Mouse (Mus musculus): ENCODE results near the gene Gfod2. TPM values are rescaled to one million over a fixed set of nuclear protein-coding genes. Genes with fewer than 3 reads are reported as not detected.

The Gfod2 gene
- polyA plus RNA-seq, 1 experiment from 2014 or later = 19.2 TPM

- no peaks in the 10 kb centered on the region for H3K4me1 ChIP-seq (replicated peaks; ENCODE audit: insufficient read depth, low read length)
- peak; percentile 75 for ATAC-seq (replicated peaks; ENCODE audit: low FRiP score, low read depth)
- H3K4me2 ChIP-seq (ENCODE audit: low read length) = peak within 1 kb of the TSS; percentile 56
- H3K9me3 ChIP-seq (replicated peaks; ENCODE audit: low read length) = no peaks in the 10 kb centered on the region
- DNase-seq (ENCODE audit: low spot score) = peak; percentile 58
- no peak within 1 kb of the TSS; the same call in 1 of the 2 replicates for H3K4me3 ChIP-seq (replicated peaks; ENCODE audit: low read depth, low read length)
- H3K36me3 ChIP-seq (ENCODE audit: insufficient read depth, low read length) = peaks cover 19% of the 10 kb centered on the region
- no peak within 1 kb of the TSS for H3K27ac ChIP-seq
- TF ChIP-seq CTCF (IDR thresholded peaks at IDR 0.05; ENCODE audit: low read depth) = peak; percentile 81
- no peaks in the 10 kb centered on the region for H3K27me3 ChIP-seq (ENCODE audit: insufficient read depth, low read length)
- 4% methylated on average over 26 of the region's 26 CpGs for WGBS
- peak within 1 kb of the TSS; percentile 42; the same call in 1 of the 2 replicates for H3K9ac ChIP-seq (ENCODE audit: low read depth, low read length)
Measured at GRCm38 (mm10) chr8:105685796-105686308, 72.6 kb downstream of the Gfod2 start, which contains the start of gene Carmil2. TSS of gene Carmil2 (plus strand) at chr8:105686274.

GRCm38 (mm10) chr8:105685325-105685724 is 73.1 kb downstream of the Gfod2 start:
- Histone ChIP-seq H3K4me2 (ENCODE audit: low read length) (no peak overlapping the region), H3K27ac (no peak overlapping the region), H3K36me3 (ENCODE audit: insufficient read depth, low read length) (peaks cover 25% of the 10 kb centered on the region), H3K4me3 (replicated peaks; ENCODE audit: low read depth, low read length) (no peak overlapping the region), H3K9ac (ENCODE audit: low read depth, low read length) (no peak overlapping the region), H3K9me3 (replicated peaks; ENCODE audit: low read length) (no peaks in the 10 kb centered on the region), H3K4me1 (replicated peaks; ENCODE audit: insufficient read depth, low read length) (no peaks in the 10 kb centered on the region), H3K27me3 (ENCODE audit: insufficient read depth, low read length) (no peaks in the 10 kb centered on the region)
- no peak for DNase-seq (ENCODE audit: low spot score)
- ATAC-seq (replicated peaks; ENCODE audit: low FRiP score, low read depth) = no peak
- no peak for TF ChIP-seq CTCF (IDR thresholded peaks at IDR 0.05; ENCODE audit: low read depth)
- WGBS = 68% methylated on average over 7 of the region's 7 CpGs

GRCm38 (mm10) chr8:105677891-105678290 is 80.6 kb downstream of the Gfod2 start:
- Histone ChIP-seq H3K27ac (no peak overlapping the region), H3K9ac (ENCODE audit: low read depth, low read length) (no peak overlapping the region), H3K4me2 (ENCODE audit: low read length) (no peak overlapping the region), H3K36me3 (ENCODE audit: insufficient read depth, low read length) (peaks cover 68% of the 10 kb centered on the region), H3K4me1 (replicated peaks; ENCODE audit: insufficient read depth, low read length) (no peaks in the 10 kb centered on the region), H3K9me3 (replicated peaks; ENCODE audit: low read length) (no peaks in the 10 kb centered on the region), H3K27me3 (ENCODE audit: insufficient read depth, low read length) (no peaks in the 10 kb centered on the region), H3K4me3 (replicated peaks; ENCODE audit: low read depth, low read length) (no peak overlapping the region)
- 90% methylated on average over 1 of the region's 1 CpGs for WGBS
- peak; percentile 26 for DNase-seq (ENCODE audit: low spot score)
- no peak for ATAC-seq (replicated peaks; ENCODE audit: low FRiP score, low read depth)
- TF ChIP-seq CTCF (IDR thresholded peaks at IDR 0.05; ENCODE audit: low read depth) = peak; percentile 30; the same call in 1 of the 2 replicates

Other genes with a start within 250 kb of the Gfod2 start
- 42.4 and 44.8 TPM in 2 replicates for gene Hsd11b2, start 239.9 kb downstream of the Gfod2 start, polyA plus RNA-seq (2015; fragmentation: Nextera tagmentation; extraction: Ambion mirVana)
- gene Atp6v0d1, start 192.6 kb downstream of the Gfod2 start, polyA plus RNA-seq (2015; fragmentation: Nextera tagmentation; extraction: Ambion mirVana) = 112 and 122 TPM in 2 replicates
- gene Ripor1, start 153.4 kb downstream of the Gfod2 start, polyA plus RNA-seq (2015; fragmentation: Nextera tagmentation; extraction: Ambion mirVana) = 40.9 and 44.4 TPM in 2 replicates
- gene Ctcf, start 122.1 kb downstream of the Gfod2 start, polyA plus RNA-seq (2015; fragmentation: Nextera tagmentation; extraction: Ambion mirVana) = 85.5 and 89.4 TPM in 2 replicates
- gene Agrp, start 121.3 kb downstream of the Gfod2 start, polyA plus RNA-seq (2015; fragmentation: Nextera tagmentation; extraction: Ambion mirVana) = 0.61 and 1.2 TPM in 2 replicates
- gene Carmil2, start 72.4 kb downstream of the Gfod2 start, polyA plus RNA-seq (2015; fragmentation: Nextera tagmentation; extraction: Ambion mirVana) = 0.28 and 0.45 TPM in 2 replicates
- 51.2 and 53.4 TPM in 2 replicates for gene Acd, start 57.6 kb downstream of the Gfod2 start, polyA plus RNA-seq (2015; fragmentation: Nextera tagmentation; extraction: Ambion mirVana)
- 18.7 and 19.6 TPM in 2 replicates for gene Pard6a, start 57.5 kb downstream of the Gfod2 start, polyA plus RNA-seq (2015; fragmentation: Nextera tagmentation; extraction: Ambion mirVana)
- gene 4933405L10Rik, start 51.0 kb downstream of the Gfod2 start, polyA plus RNA-seq (2015; fragmentation: Nextera tagmentation; extraction: Ambion mirVana) = 0.11 TPM in 1 of 2 replicates, not detected in the other
- 14.6 and 17.8 TPM in 2 replicates for gene Enkd1, start 50.5 kb downstream of the Gfod2 start, polyA plus RNA-seq (2015; fragmentation: Nextera tagmentation; extraction: Ambion mirVana)
- 7.0 and 8.9 TPM in 2 replicates for gene Ranbp10, start 68.7 kb upstream of the Gfod2 start, polyA plus RNA-seq (2015; fragmentation: Nextera tagmentation; extraction: Ambion mirVana)
- 0.05 TPM in 1 of 2 replicates, not detected in the other for gene Tsnaxip1, start 69.1 kb upstream of the Gfod2 start, polyA plus RNA-seq (2015; fragmentation: Nextera tagmentation; extraction: Ambion mirVana)
- 23.4 and 24.9 TPM in 2 replicates for gene Cenpt, start 94.6 kb upstream of the Gfod2 start, polyA plus RNA-seq (2015; fragmentation: Nextera tagmentation; extraction: Ambion mirVana)
- gene Thap11, start 96.5 kb upstream of the Gfod2 start, polyA plus RNA-seq (2015; fragmentation: Nextera tagmentation; extraction: Ambion mirVana) = 56.0 and 60.8 TPM in 2 replicates
- gene Nutf2, start 101.9 kb upstream of the Gfod2 start, polyA plus RNA-seq (2015; fragmentation: Nextera tagmentation; extraction: Ambion mirVana) = 188 and 192 TPM in 2 replicates
- 27.6 and 30.1 TPM in 2 replicates for gene Edc4, start 122.2 kb upstream of the Gfod2 start, polyA plus RNA-seq (2015; fragmentation: Nextera tagmentation; extraction: Ambion mirVana)
- 0.66 TPM in 1 of 2 replicates, not detected in the other for gene Nrn1l, start 134.9 kb upstream of the Gfod2 start, polyA plus RNA-seq (2015; fragmentation: Nextera tagmentation; extraction: Ambion mirVana)
- gene Pskh1, start 141.8 kb upstream of the Gfod2 start, polyA plus RNA-seq (2015; fragmentation: Nextera tagmentation; extraction: Ambion mirVana) = 30.6 and 33.7 TPM in 2 replicates
- gene Ctrl, start 175.2 kb upstream of the Gfod2 start, polyA plus RNA-seq (2015; fragmentation: Nextera tagmentation; extraction: Ambion mirVana) = 0.67 and 0.77 TPM in 2 replicates
- 59.7 and 63.1 TPM in 2 replicates for gene Psmb10, start 179.8 kb upstream of the Gfod2 start, polyA plus RNA-seq (2015; fragmentation: Nextera tagmentation; extraction: Ambion mirVana)
- 0.45 and 0.50 TPM in 2 replicates for gene Lcat, start 184.7 kb upstream of the Gfod2 start, polyA plus RNA-seq (2015; fragmentation: Nextera tagmentation; extraction: Ambion mirVana)
- 19.8 and 23.7 TPM in 2 replicates for gene Slc12a4, start 207.4 kb upstream of the Gfod2 start, polyA plus RNA-seq (2015; fragmentation: Nextera tagmentation; extraction: Ambion mirVana)
- not detected in 2 replicates for gene Dpep3, start 220.8 kb upstream of the Gfod2 start, polyA plus RNA-seq (2015; fragmentation: Nextera tagmentation; extraction: Ambion mirVana)
- gene Dus2, start 232.7 kb upstream of the Gfod2 start, polyA plus RNA-seq (2015; fragmentation: Nextera tagmentation; extraction: Ambion mirVana) = 11.7 and 15.5 TPM in 2 replicates
- not detected in 2 replicates for gene Dpep2nb, start 247.3 kb upstream of the Gfod2 start, polyA plus RNA-seq (2015; fragmentation: Nextera tagmentation; extraction: Ambion mirVana)

All from kidney, postnatal 0 days (tissue).